Mouse (Mus musculus): ENCODE data around the gene Tlr3. TPM values are rescaled to one million over a fixed set of nuclear protein-coding genes. Genes with fewer than 3 reads are reported as not detected.

Gene Tlr3
- total RNA-seq (2023), result 0.79 TPM

GRCm38 (mm10) chr8:45410882-45411281 lies at the start of gene Tlr3:
Gene Tlr3, minus strand, starts transcription at chr8:45411080.

GRCm38 (mm10) chr8:45381963-45382347 lies 28.9 kb downstream of the Tlr3 start, which contains the start of gene Fam149a:
Gene Fam149a, minus strand, starts transcription at chr8:45382291.

Other genes starting within 250 kb of the Tlr3 start
- not detected for gene F11, start 149.0 kb downstream of the Tlr3 start, total RNA-seq (2023)
- not detected for gene Klkb1, start 116.2 kb downstream of the Tlr3 start, total RNA-seq (2023)
- not detected for gene Gm45753, start 102.6 kb downstream of the Tlr3 start, total RNA-seq (2023)
- gene Cyp4v3, start 77.9 kb downstream of the Tlr3 start, total RNA-seq (2023), result 3.8 TPM
- not detected for gene Fam149a, start 28.8 kb downstream of the Tlr3 start, total RNA-seq (2023)
- 1.4 TPM for gene Sorbs2, start 96.7 kb upstream of the Tlr3 start, total RNA-seq (2023)

Data from CD4-positive naive resting alpha-beta T cell, adult 76 days (primary cell).